Mouse (Mus musculus) testis, adult 2 months (tissue): ENCODE data around the gene Tjp1. TPM values are rescaled to one million over a fixed set of nuclear protein-coding genes. Genes with fewer than 3 reads are reported as not detected.

Source experiments
- H3K27ac ChIP-seq: fragments of 200-500 bp; 2 replicates; pipeline ENCODE4 v1.5.1; 2012; ENCODE audit warnings: low read depth, low read length; ENCODE audit not compliant: control insufficient read depth, insufficient read depth
- H3K27me3 ChIP-seq: fragments of 200-500 bp; 2 replicates; pipeline ENCODE4 v1.6.1; 2012; ENCODE audit warnings: mild to moderate bottlenecking, low read length, moderate library complexity; ENCODE audit not compliant: control insufficient read depth, insufficient read depth
- H3K36me3 ChIP-seq: fragments of 200-500 bp; 2 replicates; pipeline ENCODE4 v1.6.1; 2012; ENCODE audit warnings: mild to moderate bottlenecking, low read length; ENCODE audit not compliant: control insufficient read depth, insufficient read depth
- H3K4me1 ChIP-seq: fragments of 200-500 bp; 2 replicates; pipeline ENCODE4 v1.6.1; 2012; ENCODE audit warnings: low read length; ENCODE audit not compliant: control insufficient read depth, insufficient read depth
- H3K4me3 ChIP-seq: fragments of 200-500 bp; 2 replicates; pipeline ENCODE4 v1.5.1; 2012; ENCODE audit warnings: low read depth, mild to moderate bottlenecking, low read length, moderate library complexity, mixed read lengths; ENCODE audit not compliant: control insufficient read depth
- CTCF ChIP-seq: fragments of 200-500 bp; IDR thresholded peaks from 2 replicates; pipeline ENCODE4 v1.5.1; 2012; ENCODE audit warnings: low read depth, mild to moderate bottlenecking, inconsistent platforms, low read length, moderate library complexity; ENCODE audit not compliant: control insufficient read depth, insufficient read depth, insufficient replicate concordance
- POLR2A ChIP-seq: fragments of 200-500 bp; IDR thresholded peaks from 2 replicates; pipeline ENCODE4 v1.6.1; 2012; ENCODE audit warnings: low read depth, mild to moderate bottlenecking, inconsistent platforms, low read length, moderate library complexity; ENCODE audit not compliant: control insufficient read depth
- polyA plus RNA-seq: library from polyadenylated mRNA; depleted of rRNA; stranded (reverse); fragments of >200 nt; gene quantifications from 2 replicates; pipeline ENCODE4 v1.2.3, GENCODE M21; 2012; rRNA removed

Gene Tjp1
- polyA plus RNA-seq: 24.9 and 29.3 TPM in 2 replicates

DNA sequence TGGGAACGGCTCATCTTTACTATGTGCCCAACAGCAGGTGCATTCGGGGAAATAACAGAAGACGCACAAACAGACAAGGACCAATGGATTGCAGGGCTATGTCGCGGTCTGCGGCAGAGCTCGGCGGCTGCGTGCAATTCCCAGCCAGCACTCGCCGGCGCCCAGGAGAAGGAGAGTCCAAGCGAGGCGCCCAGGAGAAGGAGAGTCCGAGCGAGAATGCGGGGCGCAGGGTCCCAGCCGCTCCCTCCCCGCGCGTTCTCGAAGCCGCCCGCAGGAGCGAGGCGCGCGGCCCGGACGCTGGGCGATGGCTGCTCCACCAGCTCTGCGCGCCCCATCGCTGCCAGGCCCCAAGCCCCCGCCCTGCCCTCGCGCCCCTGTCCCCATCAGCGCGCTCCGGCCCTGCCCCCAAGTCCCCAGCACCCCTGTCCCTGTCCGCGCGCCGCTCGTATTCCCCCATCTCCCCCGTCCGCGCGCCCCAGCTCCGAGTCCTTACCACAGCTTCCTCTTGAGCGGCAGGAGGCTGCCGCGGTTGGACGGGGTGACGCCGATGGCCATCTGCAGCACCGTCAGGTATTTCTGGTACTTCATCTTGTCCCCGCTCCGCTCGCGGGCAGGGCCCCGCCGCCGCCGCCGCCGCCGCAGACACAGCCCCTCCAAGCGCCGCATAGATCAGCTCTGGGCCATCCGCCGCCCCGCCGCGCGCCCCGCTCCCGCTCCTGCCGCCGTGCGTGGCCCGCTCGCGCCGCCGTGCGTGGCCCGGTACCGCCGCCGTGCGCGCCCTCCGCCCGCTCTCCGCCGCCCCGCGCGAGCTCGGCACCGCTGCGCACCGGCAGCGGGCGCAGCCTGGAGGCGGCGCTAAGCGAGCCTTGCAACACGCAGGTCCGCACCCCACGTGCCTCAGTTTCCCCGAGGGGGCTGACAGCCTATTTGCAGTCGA, at the start of gene Tjp1:
Gene Tjp1, minus strand, starts transcription at position 711 of the 937 bp plus-strand sequence.
- Histone ChIP-seq H3K27me3 (no peaks in the 10 kb centered on the region), H3K4me1 (peaks cover 9% of the 10 kb centered on the region), H3K27ac (peak within 1 kb of the TSS; percentile 62), H3K4me3 (peak within 1 kb of the TSS; percentile 77), H3K36me3 (no peaks in the 10 kb centered on the region)
- TF ChIP-seq CTCF (no peak), POLR2A (no peak)

DNA sequence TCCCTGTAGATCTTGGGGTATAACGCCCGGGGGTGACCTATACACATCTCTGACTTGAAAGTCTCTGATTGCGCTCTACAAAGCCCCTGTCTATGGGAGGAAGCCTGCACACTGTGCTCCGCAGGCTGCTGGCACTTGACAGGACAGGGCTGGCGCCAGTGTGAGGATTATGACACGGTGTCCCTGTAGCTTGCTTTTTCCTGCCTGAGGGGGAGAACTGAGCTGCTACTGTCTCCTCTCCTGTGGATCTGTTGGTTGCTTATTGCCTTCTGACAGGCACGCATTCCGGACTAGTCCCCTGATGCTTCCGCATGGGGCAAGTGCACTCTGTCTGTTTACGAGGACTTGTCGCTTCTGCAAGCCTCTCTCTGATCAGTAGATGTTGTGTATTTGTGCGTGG, 49.5 kb upstream of the Tjp1 start:
- Histone ChIP-seq H3K4me3 (no peak overlapping the region), H3K36me3 (no peaks in the 10 kb centered on the region), H3K4me1 (no peaks in the 10 kb centered on the region), H3K27ac (no peak overlapping the region), H3K27me3 (no peaks in the 10 kb centered on the region)
- no peak for TF ChIP-seq CTCF
- TF ChIP-seq POLR2A: no peak

DNA sequence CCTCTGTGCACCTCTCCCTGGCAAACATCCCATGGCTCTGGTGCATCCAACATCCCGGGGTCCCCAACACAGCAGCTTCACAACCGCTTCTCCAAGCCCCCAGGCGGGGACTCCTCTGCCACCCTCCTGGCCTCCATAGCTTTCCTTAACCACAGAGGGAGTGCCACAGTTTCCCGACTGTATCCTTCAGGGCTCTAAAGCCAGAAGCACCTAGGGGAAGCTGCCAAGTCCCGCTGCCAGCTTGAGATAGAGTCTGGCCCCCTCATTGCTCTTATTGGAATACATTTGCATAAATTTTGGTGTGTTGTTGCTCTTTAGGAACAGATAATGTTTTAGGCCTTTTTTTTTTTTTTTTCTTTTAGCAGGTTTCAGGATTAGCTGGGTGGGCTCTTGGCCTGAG, 45.1 kb upstream of the Tjp1 start:
- no peak overlapping the region for H3K27ac ChIP-seq
- no peaks in the 10 kb centered on the region for H3K27me3 ChIP-seq
- TF ChIP-seq CTCF (no peak), POLR2A (no peak)
- H3K4me1 ChIP-seq: no peaks in the 10 kb centered on the region
- no peak overlapping the region for H3K4me3 ChIP-seq
- no peaks in the 10 kb centered on the region for H3K36me3 ChIP-seq

DNA sequence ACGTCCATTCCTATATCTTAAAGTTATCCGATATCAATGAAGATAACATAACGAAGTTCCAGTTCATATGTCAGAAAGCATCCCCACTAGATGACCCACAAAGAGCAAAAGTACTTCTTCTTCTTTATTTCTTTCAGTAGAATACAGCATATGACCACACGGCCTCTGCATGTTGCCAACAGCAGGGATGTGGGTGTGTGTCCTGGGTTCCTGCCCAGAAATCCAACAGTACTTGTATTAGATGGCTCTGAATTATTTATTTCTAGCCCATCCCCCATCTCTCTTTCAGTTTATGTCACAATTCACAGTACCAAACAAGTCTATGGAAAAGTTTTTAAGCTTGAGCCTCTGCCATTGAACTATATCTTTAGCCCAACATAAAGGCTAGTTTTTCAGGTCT, 43.1 kb upstream of the Tjp1 start:
- Histone ChIP-seq H3K27ac (no peak overlapping the region), H3K4me3 (no peak overlapping the region), H3K4me1 (no peaks in the 10 kb centered on the region), H3K27me3 (no peaks in the 10 kb centered on the region), H3K36me3 (no peaks in the 10 kb centered on the region)
- TF ChIP-seq CTCF: no peak
- TF ChIP-seq POLR2A: no peak

DNA sequence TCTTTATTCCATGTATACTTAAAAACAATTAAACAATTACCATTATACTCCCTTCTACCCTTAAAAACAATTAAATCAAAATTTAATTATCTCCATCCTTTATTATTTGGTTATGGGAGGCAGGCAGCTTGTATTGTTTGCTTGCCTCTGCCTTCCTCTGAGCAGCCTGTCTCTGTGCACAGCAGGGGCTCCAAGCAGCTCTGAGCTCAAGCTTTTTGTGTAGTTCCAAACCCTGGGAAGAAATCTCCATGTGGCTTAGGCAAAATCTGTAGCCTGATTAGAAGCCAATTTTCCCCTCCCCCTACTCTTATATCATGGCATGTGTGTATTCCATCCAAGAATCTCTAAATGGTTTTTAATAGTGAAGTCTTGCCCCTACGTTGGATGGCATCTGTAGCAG, 28.4 kb upstream of the Tjp1 start:
- no peaks in the 10 kb centered on the region for H3K27me3 ChIP-seq
- no peaks in the 10 kb centered on the region for H3K36me3 ChIP-seq
- TF ChIP-seq POLR2A (no peak), CTCF (no peak)
- H3K4me1 ChIP-seq: no peaks in the 10 kb centered on the region
- no peak overlapping the region for H3K4me3 ChIP-seq
- H3K27ac ChIP-seq: no peak overlapping the region

DNA sequence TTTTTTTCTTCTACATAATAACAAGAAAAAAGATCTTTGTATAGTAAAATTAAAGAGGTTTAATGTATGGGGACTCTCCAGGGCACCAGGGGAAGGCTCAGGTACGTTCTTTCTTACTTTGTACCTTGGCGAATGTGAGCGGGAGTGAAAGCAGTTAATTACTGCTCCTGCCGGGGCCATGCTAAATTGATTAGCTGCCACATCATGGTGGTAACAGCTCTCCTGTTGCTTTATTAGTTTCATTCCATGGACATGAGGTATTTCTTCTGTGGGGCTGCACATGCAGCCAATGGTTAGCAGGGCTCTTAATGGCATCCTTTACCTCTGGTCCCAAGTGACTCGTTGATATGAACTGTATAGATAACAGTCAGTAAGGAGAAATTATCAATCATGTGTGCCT, 18.2 kb upstream of the Tjp1 start:
- H3K4me3 ChIP-seq: no peak overlapping the region
- no peak overlapping the region for H3K27ac ChIP-seq

DNA sequence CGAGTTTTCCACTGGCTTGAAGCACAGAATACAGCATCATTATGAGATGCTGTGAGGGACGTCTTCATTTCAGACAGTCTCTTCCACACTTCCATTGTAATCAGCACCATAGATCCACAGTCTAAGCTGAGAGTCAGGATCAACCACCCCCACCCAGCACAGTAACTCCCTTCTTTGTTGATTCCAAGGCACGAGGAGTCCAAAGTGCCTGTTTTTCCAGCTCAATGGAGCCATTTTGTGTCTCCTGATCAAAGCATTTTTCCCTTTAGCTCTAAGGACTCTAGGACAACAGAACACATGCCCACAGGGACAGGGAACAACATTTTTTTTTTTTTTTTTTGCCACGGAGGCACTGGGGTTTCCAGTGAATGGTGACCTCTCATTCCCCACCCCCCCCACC, 5.1 kb upstream of the Tjp1 start:
- Histone ChIP-seq H3K36me3 (no peaks in the 10 kb centered on the region), H3K4me1 (peaks cover 2% of the 10 kb centered on the region), H3K4me3 (no peak overlapping the region), H3K27me3 (no peaks in the 10 kb centered on the region), H3K27ac (no peak overlapping the region)
- no peak for TF ChIP-seq POLR2A
- TF ChIP-seq CTCF: no peak

More for the DNA sequence above, 18.2 kb upstream of the Tjp1 start:
- no peaks in the 10 kb centered on the region for H3K4me1 ChIP-seq
- H3K36me3 ChIP-seq: no peaks in the 10 kb centered on the region
- TF ChIP-seq POLR2A (no peak), CTCF (no peak)
- H3K27me3 ChIP-seq: no peaks in the 10 kb centered on the region
